Mouse (Mus musculus) erythroblast, embryonic 14.5 days (primary cell): Measurements from ENCODE around the gene Samd5.

Experiments
- GATA1 ChIP-seq: IDR thresholded peaks from 2 replicates; pipeline ENCODE4 v1.6.1; 2012; ENCODE audit warnings: low read length, inconsistent platforms, mixed read lengths
- TAL1 ChIP-seq: IDR thresholded peaks from 3 replicates; pipeline ENCODE4 v1.6.1; 2012; ENCODE audit warnings: low read length, inconsistent platforms, mixed read lengths

GRCm38 (mm10) chr10:9704956-9705355, 29.9 kb upstream of the Samd5 start:
- TF ChIP-seq GATA1 (no peak), TAL1 (no peak)
